Mouse (Mus musculus) kidney, postnatal 0 days (tissue): ENCODE results near the gene Agbl2. TPM values are rescaled to one million over a fixed set of nuclear protein-coding genes. Genes with fewer than 3 reads are reported as not detected.

Experiments used
- ATAC-seq: fragments of 200-750 bp; cut with Nextera tagmentation; replicated peaks from 2 replicates; pipeline ENCODE4 v1.8.0; 2017; ENCODE audit warnings: low read depth, moderate number of reproducible peaks, moderate TSS enrichment, moderate library complexity; ENCODE audit not compliant: low FRiP score
- DNase-seq: peaks from one replicate; pipeline ENCODE4 v3.0.0-alpha.2; 2016; ENCODE audit warnings: low spot score
- H3K27ac ChIP-seq: fragments of 300-500 bp; sonication (generic); 2 replicates; pipeline ENCODE4 v1.5.1; 2014; ENCODE audit warnings: mild to moderate bottlenecking
- H3K27me3 ChIP-seq: fragments of 300-500 bp; sonication (generic); 2 replicates; pipeline ENCODE4 v1.6.1; 2014; ENCODE audit warnings: low read length, mixed read lengths; ENCODE audit not compliant: insufficient read depth
- H3K36me3 ChIP-seq: fragments of 300-500 bp; sonication (generic); 2 replicates; pipeline ENCODE4 v1.6.1; 2014; ENCODE audit warnings: low read length, mixed read lengths; ENCODE audit not compliant: insufficient read depth
- H3K4me1 ChIP-seq: fragments of 300-500 bp; sonication (generic); replicated peaks from 2 replicates; pipeline ENCODE4 v1.6.1; 2014; ENCODE audit warnings: antibody characterized with exemption, low read length, mixed read lengths; ENCODE audit not compliant: insufficient read depth
- H3K4me2 ChIP-seq: fragments of 300-500 bp; sonication (generic); 2 replicates; pipeline ENCODE4 v1.6.1; 2014; ENCODE audit warnings: mild to moderate bottlenecking, low read length, moderate library complexity, mixed read lengths
- H3K4me3 ChIP-seq: fragments of 300-500 bp; sonication (generic); replicated peaks from 2 replicates; pipeline ENCODE4 v1.5.1; 2014; ENCODE audit warnings: low read depth, low read length
- H3K9ac ChIP-seq: fragments of 300-500 bp; sonication (generic); 2 replicates; pipeline ENCODE4 v1.6.1; 2014; ENCODE audit warnings: low read depth, low read length
- H3K9me3 ChIP-seq: fragments of 300-500 bp; sonication (generic); replicated peaks from 2 replicates; pipeline ENCODE4 v1.6.1; 2016; ENCODE audit warnings: low read length, inconsistent platforms, mixed read lengths
- CTCF ChIP-seq: IDR thresholded peaks from 2 replicates; pipeline ENCODE4 v1.5.1; 2016; ENCODE audit warnings: antibody characterized with exemption, low read depth, mild to moderate bottlenecking, moderate library complexity
- WGBS: fragments of 180-500 bp; shearing (Covaris S2); extraction: QIAGEN DNeasy Blood & Tissue Kit; methylation state at CpG from one replicate; pipeline ENCODE4 v1.1.7; 2014; 5-methylcytosine and 5-hydroxymethylcytosine counted together
- polyA plus RNA-seq: library from polyadenylated mRNA; unstranded; fragments of >200 nt; fragmentation: Nextera tagmentation; extraction: Ambion mirVana; gene quantifications from 2 replicates; pipeline ENCODE4 v1.2.1, GENCODE M21; 2015

Agbl2 gene
- polyA plus RNA-seq, 1 experiment from 2014 or later, result 0.89 TPM

GRCm38 (mm10) chr2:90843666-90844065 is 61.1 kb downstream of the Agbl2 start:
- WGBS, result 63% methylated on average over 1 of the region's 1 CpGs
- no peak for TF ChIP-seq CTCF
- Histone ChIP-seq H3K27me3 (no peaks in the 10 kb centered on the region), H3K36me3 (no peaks in the 10 kb centered on the region), H3K9ac (no peak overlapping the region), H3K27ac (no peak overlapping the region), H3K4me2 (no peak overlapping the region), H3K4me3 (no peak overlapping the region), H3K9me3 (no peaks in the 10 kb centered on the region), H3K4me1 (no peaks in the 10 kb centered on the region)
- ATAC-seq, result no peak
- no peak for DNase-seq

GRCm38 (mm10) chr2:90844262-90844661 is 61.7 kb downstream of the Agbl2 start:
- Histone ChIP-seq H3K36me3 (no peaks in the 10 kb centered on the region), H3K27me3 (no peaks in the 10 kb centered on the region), H3K9ac (no peak overlapping the region), H3K9me3 (no peaks in the 10 kb centered on the region), H3K4me2 (no peak overlapping the region), H3K4me3 (no peak overlapping the region), H3K4me1 (no peaks in the 10 kb centered on the region), H3K27ac (no peak overlapping the region)
- WGBS, result 75% methylated on average over 5 of the region's 5 CpGs
- DNase-seq (no peak), ATAC-seq (no peak)
- no peak for TF ChIP-seq CTCF

GRCm38 (mm10) chr2:90845234-90845633 is 62.7 kb downstream of the Agbl2 start:
- no peak overlapping the region for H3K4me3 ChIP-seq
- ATAC-seq (no peak), DNase-seq (no peak)
- no peak overlapping the region for H3K4me2 ChIP-seq
- TF ChIP-seq CTCF, result no peak
- 0 out of 2 replicates have a peak, but pooled peaks cover 2% of the 10 kb centered on the region for H3K36me3 ChIP-seq
- WGBS, result 79% methylated on average over 5 of the region's 5 CpGs
- H3K27me3 ChIP-seq, result no peaks in the 10 kb centered on the region
- H3K27ac ChIP-seq, result no peak overlapping the region
- no peaks in the 10 kb centered on the region for H3K9me3 ChIP-seq
- H3K9ac ChIP-seq, result no peak overlapping the region
- no peaks in the 10 kb centered on the region for H3K4me1 ChIP-seq

- 46% methylated on average over 6 of the region's 6 CpGs for WGBS
- H3K4me1 ChIP-seq, result no peaks in the 10 kb centered on the region
- peak overlapping the region; percentile 55 for H3K4me2 ChIP-seq
- peak overlapping the region; percentile 95 for H3K4me3 ChIP-seq
- peak overlapping the region; percentile 38; the same call in 1 of the 2 replicates for H3K9ac ChIP-seq
- no peak for DNase-seq
- peak overlapping the region; percentile 83 for H3K27ac ChIP-seq
- 0 out of 2 replicates have a peak, but pooled peaks cover 11% of the 10 kb centered on the region for H3K36me3 ChIP-seq
- ATAC-seq, result no peak
- no peaks in the 10 kb centered on the region for H3K9me3 ChIP-seq
- no peak for TF ChIP-seq CTCF
- H3K27me3 ChIP-seq, result no peaks in the 10 kb centered on the region
These were observed 63.6 kb downstream of the Agbl2 start for GRCm38 (mm10) chr2:90846171-90846570.

- Histone ChIP-seq H3K4me3 (peak overlapping the region; percentile 95), H3K9ac (peak overlapping the region; percentile 38; the same call in 1 of the 2 replicates), H3K4me1 (no peaks in the 10 kb centered on the region), H3K36me3 (peaks cover 12% of the 10 kb centered on the region; the same call in 1 of the 2 replicates), H3K4me2 (peak overlapping the region; percentile 55), H3K27me3 (no peaks in the 10 kb centered on the region), H3K27ac (peak overlapping the region; percentile 83), H3K9me3 (no peaks in the 10 kb centered on the region)
- ATAC-seq (peak; percentile 41; the same call in 1 of the 2 replicates), DNase-seq (no peak)
- WGBS, result under 1% methylated on average over 8 of the region's 8 CpGs
- peak; percentile 13; the same call in 1 of the 2 replicates for TF ChIP-seq CTCF
These were observed 64.0 kb downstream of the Agbl2 start for GRCm38 (mm10) chr2:90846597-90846954.

- peak within 1 kb of the TSS; percentile 70 for H3K4me2 ChIP-seq
- TF ChIP-seq CTCF, result no peak
- DNase-seq, result peak; percentile 98
These were observed 64.6 kb downstream of the Agbl2 start, which contains the start of gene Mtch2 for GRCm38 (mm10) chr2:90846955-90847680. Mtch2 (plus strand) TSS chr2:90847155.

More at GRCm38 (mm10) chr2:90846955-90847680, 64.6 kb downstream of the Agbl2 start, which contains the start of gene Mtch2:
- Histone ChIP-seq H3K9me3 (no peaks in the 10 kb centered on the region), H3K27ac (peak within 1 kb of the TSS; percentile 90), H3K4me3 (peak within 1 kb of the TSS; percentile 95), H3K36me3 (peaks cover 15% of the 10 kb centered on the region; the same call in 1 of the 2 replicates), H3K4me1 (no peaks in the 10 kb centered on the region), H3K27me3 (no peaks in the 10 kb centered on the region), H3K9ac (peak within 1 kb of the TSS; percentile 90)
- WGBS, result under 1% methylated on average over 65 of the region's 67 CpGs
- ATAC-seq, result peak; percentile 98
